Mouse (Mus musculus) kidney, embryonic 14.5 days (tissue): ENCODE data around the gene Wdr61. TPM values are rescaled to one million over a fixed set of nuclear protein-coding genes. Genes with fewer than 3 reads are reported as not detected.

Experiments
- ATAC-seq: fragments of 200-750 bp; cut with Nextera tagmentation; 2 replicates; pipeline ENCODE4 v1.8.0; 2017; ENCODE audit warnings: moderate number of reproducible peaks, mild to moderate bottlenecking, moderate TSS enrichment, moderate library complexity; ENCODE audit not compliant: low FRiP score, low TSS enrichment
- H3K27ac ChIP-seq: fragments of 300-500 bp; sonication (generic); 2 replicates; pipeline ENCODE4 v1.5.1; 2014; ENCODE audit warnings: low read depth, mild to moderate bottlenecking, low read length, moderate library complexity, mixed read lengths
- H3K27me3 ChIP-seq: fragments of 300-500 bp; sonication (generic); 2 replicates; pipeline ENCODE4 v1.6.1; 2014; ENCODE audit warnings: mild to moderate bottlenecking, low read length; ENCODE audit not compliant: control insufficient read depth, insufficient read depth
- H3K36me3 ChIP-seq: fragments of 300-500 bp; sonication (generic); 2 replicates; pipeline ENCODE4 v1.6.1; 2014; ENCODE audit warnings: low read length, mixed read lengths; ENCODE audit not compliant: control insufficient read depth, insufficient read depth
- H3K4me1 ChIP-seq: fragments of 300-500 bp; sonication (generic); 2 replicates; pipeline ENCODE4 v1.6.1; 2014; ENCODE audit warnings: low read length, mixed read lengths; ENCODE audit not compliant: control insufficient read depth, insufficient read depth
- H3K4me2 ChIP-seq: fragments of 300-500 bp; sonication (generic); replicated peaks from 2 replicates; pipeline ENCODE4 v1.6.1; 2014; ENCODE audit warnings: low read depth, mild to moderate bottlenecking, low read length
- H3K4me3 ChIP-seq: fragments of 300-500 bp; sonication (generic); 2 replicates; pipeline ENCODE4 v1.5.1; 2014; ENCODE audit warnings: mild to moderate bottlenecking, low read length
- H3K9ac ChIP-seq: fragments of 300-500 bp; sonication (generic); 2 replicates; pipeline ENCODE4 v1.6.1; 2014; ENCODE audit warnings: low read depth, mild to moderate bottlenecking, low read length, moderate library complexity
- H3K9me3 ChIP-seq: fragments of 300-500 bp; sonication (generic); 2 replicates; pipeline ENCODE4 v1.6.1; 2016; ENCODE audit warnings: low read length; ENCODE audit not compliant: control insufficient read depth
- WGBS: fragments of 180-500 bp; shearing (Covaris S2); extraction: QIAGEN DNeasy Blood & Tissue Kit; methylation state at CpG from one replicate; pipeline ENCODE4 v1.1.7; 2014; 5-methylcytosine and 5-hydroxymethylcytosine counted together
- microRNA-seq: library from miRNA; unstranded; fragments of <30 nt; microRNA quantifications from one replicate; pipeline ENCODE4, GENCODE M21; 2016
- polyA plus RNA-seq: library from polyadenylated mRNA; unstranded; fragments of >200 nt; fragmentation: Nextera tagmentation; extraction: Ambion mirVana; gene quantifications from 2 replicates; pipeline ENCODE4 v1.2.1, GENCODE M21; 2014

Gene Wdr61
- polyA plus RNA-seq, 1 experiment from 2014 or later: 162 TPM

GRCm38 (mm10) chr9:54673887-54674286 lies 60.4 kb downstream of the Wdr61 start:
- 87% methylated on average over 13 of the region's 13 CpGs for WGBS
- H3K4me1 ChIP-seq: no peaks in the 10 kb centered on the region
- no peaks in the 10 kb centered on the region for H3K9me3 ChIP-seq
- H3K4me2 ChIP-seq: no peak overlapping the region
- no peak for ATAC-seq
- no peaks in the 10 kb centered on the region for H3K27me3 ChIP-seq
- H3K4me3 ChIP-seq: no peak overlapping the region
- H3K27ac ChIP-seq: no peak overlapping the region
- no peaks in the 10 kb centered on the region for H3K36me3 ChIP-seq
- no peak overlapping the region for H3K9ac ChIP-seq

- 79% methylated on average over 3 of the region's 3 CpGs for WGBS
- no peaks in the 10 kb centered on the region for H3K4me1 ChIP-seq
- H3K4me2 ChIP-seq: no peak overlapping the region
Observed at GRCm38 (mm10) chr9:54671962-54672361, 62.4 kb downstream of the Wdr61 start.

GRCm38 (mm10) chr9:54668455-54668854 lies 65.9 kb downstream of the Wdr61 start:
- no peak overlapping the region for H3K4me3 ChIP-seq
- no peak overlapping the region for H3K9ac ChIP-seq
- 78% methylated on average over 4 of the region's 4 CpGs for WGBS
- H3K4me1 ChIP-seq: no peaks in the 10 kb centered on the region
- H3K9me3 ChIP-seq: peaks cover 3% of the 10 kb centered on the region; the same call in 1 of the 2 replicates
- no peaks in the 10 kb centered on the region for H3K36me3 ChIP-seq
- no peak for ATAC-seq
- H3K4me2 ChIP-seq: no peak overlapping the region
- H3K27ac ChIP-seq: no peak overlapping the region
- H3K27me3 ChIP-seq: no peaks in the 10 kb centered on the region

More at GRCm38 (mm10) chr9:54671962-54672361, 62.4 kb downstream of the Wdr61 start:
- Histone ChIP-seq H3K4me3 (no peak overlapping the region), H3K27ac (no peak overlapping the region), H3K27me3 (no peaks in the 10 kb centered on the region), H3K36me3 (no peaks in the 10 kb centered on the region), H3K9ac (no peak overlapping the region), H3K9me3 (no peaks in the 10 kb centered on the region)
- ATAC-seq: no peak

DNA sequence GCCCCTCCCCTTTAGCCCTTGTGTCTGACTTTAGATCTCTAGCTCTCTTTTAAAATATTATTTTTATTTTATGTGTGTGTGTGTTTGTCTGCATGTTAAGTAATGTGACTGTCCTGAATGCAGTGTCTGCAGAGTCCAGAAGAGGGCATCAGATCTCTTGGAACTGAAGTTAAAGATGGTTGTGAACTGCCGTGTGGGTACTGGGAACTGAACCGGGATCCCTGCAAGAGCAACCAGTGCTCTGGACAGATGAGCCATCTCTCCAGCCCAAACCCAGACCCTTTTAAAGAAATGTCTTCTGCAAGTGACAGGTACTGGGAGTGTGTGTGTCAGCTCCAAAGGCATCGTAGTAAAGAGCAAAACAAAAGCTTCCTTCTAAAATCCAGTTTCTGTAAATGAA lies 68.2 kb downstream of the Wdr61 start:
- no peaks in the 10 kb centered on the region for H3K36me3 ChIP-seq
- 91% methylated on average over 3 of the region's 3 CpGs for WGBS
- ATAC-seq: no peak
- no peak overlapping the region for H3K4me3 ChIP-seq
- H3K9me3 ChIP-seq: peaks cover 3% of the 10 kb centered on the region; the same call in 1 of the 2 replicates
- H3K27ac ChIP-seq: no peak overlapping the region
- 0 out of 2 replicates have a peak, but pooled peaks cover 8% of the 10 kb centered on the region for H3K4me1 ChIP-seq
- H3K9ac ChIP-seq: no peak overlapping the region
- H3K4me2 ChIP-seq: no peak overlapping the region
- no peaks in the 10 kb centered on the region for H3K27me3 ChIP-seq

Small RNA genes within 50 kb of the gene (microRNA-seq; reads per million reads assigned to microRNA genes)
- gene Mir5710: not detected

Other genes with a start within 250 kb of the Wdr61 start
- gene Dmxl2, start 232.9 kb downstream of the Wdr61 start, polyA plus RNA-seq: 7.4 and 9.1 TPM in 2 replicates
- gene Sh2d7, start 195.5 kb downstream of the Wdr61 start, polyA plus RNA-seq: not detected in 2 replicates
- gene Cib2, start 174.3 kb downstream of the Wdr61 start, polyA plus RNA-seq: 20.0 and 20.6 TPM in 2 replicates
- 132 and 145 TPM in 2 replicates for gene Idh3a, start 148.2 kb downstream of the Wdr61 start, polyA plus RNA-seq
- 2.2 and 3.0 TPM in 2 replicates for gene Acsbg1, start 72.6 kb downstream of the Wdr61 start, polyA plus RNA-seq
- gene Dnaja4, start 35.6 kb downstream of the Wdr61 start, polyA plus RNA-seq: 1.9 and 3.0 TPM in 2 replicates
- 103 and 140 TPM in 2 replicates for gene Crabp1, start 30.2 kb upstream of the Wdr61 start, polyA plus RNA-seq
- 26.7 and 49.9 TPM in 2 replicates for gene Ireb2, start 129.3 kb upstream of the Wdr61 start, polyA plus RNA-seq
- gene Hykk, start 182.8 kb upstream of the Wdr61 start, polyA plus RNA-seq: 2.7 and 5.1 TPM in 2 replicates
- 336 and 387 TPM in 2 replicates for gene Psma4, start 216.3 kb upstream of the Wdr61 start, polyA plus RNA-seq
- gene AY074887, start 216.5 kb upstream of the Wdr61 start, polyA plus RNA-seq: 0.80 and 1.4 TPM in 2 replicates
- gene Chrna5, start 246.4 kb upstream of the Wdr61 start, polyA plus RNA-seq: 0.17 and 0.72 TPM in 2 replicates